Mouse (Mus musculus) left cerebral cortex, adult 8-10 months (tissue): ENCODE measurements around the gene Tmem9. TPM values are rescaled to one million over a fixed set of nuclear protein-coding genes. Genes with fewer than 3 reads are reported as not detected.

Experiments used
- DNase-seq, 2 experiments: peaks; one replicate each; pipeline ENCODE4 v3.0.0; 2022; ENCODE audit warnings: low spot score in 2 of 2
- total RNA-seq, 4 experiments: library from RNA; stranded (reverse); gene quantifications; 2 replicates each; pipeline ENCODE4 v1.2.4; 2022

Gene Tmem9
- total RNA-seq, 4 experiments from 2014 or later = 56.1 to 74.4 (median 67.6) TPM

GRCm38 (mm10) chr1:136081161-136081560, 73.2 kb downstream of the Tmem9 start:
- DNase-seq = no peak

Other genes with a start within 250 kb of the Tmem9 start
- gene Phlda3, start 242.0 kb upstream of the Tmem9 start, total RNA-seq = 10 to 100 TPM; 20.7 to 22.0 (median 21.7) TPM
- 1 to 10 TPM; 3.7 to 7.8 (median 4.2) TPM for gene Tnni1, start 228.7 kb upstream of the Tmem9 start, total RNA-seq
- gene Lad1, start 189.6 kb upstream of the Tmem9 start, total RNA-seq = 1 to 10 TPM in 2 of 4 experiments, under 1 TPM in 2; 0.68 to 1.2 (median 1.1) TPM
- 10 to 100 TPM; 11.8 to 18.8 (median 13.4) TPM for gene Tnnt2, start 171.8 kb upstream of the Tmem9 start, total RNA-seq
- gene Pkp1, start 88.9 kb upstream of the Tmem9 start, total RNA-seq = under 1 TPM; 0.17 to 0.36 (median 0.20) TPM
- gene Igfn1, start 1.8 kb upstream of the Tmem9 start, total RNA-seq = 10 to 100 TPM; 14.0 to 17.5 (median 14.3) TPM
- gene Ascl5, start 42.7 kb downstream of the Tmem9 start, total RNA-seq = 1 to 10 TPM; 1.2 to 2.5 (median 2.1) TPM
- gene Cacna1s, start 44.6 kb downstream of the Tmem9 start, total RNA-seq = 1 to 10 TPM in 3 of 4 experiments, under 1 TPM in 1; 0.83 to 1.6 (median 1.4) TPM
- gene Kif21b, start 123.2 kb downstream of the Tmem9 start, total RNA-seq = 10 to 100 TPM; 49.0 to 57.8 (median 53.5) TPM
- 1 to 10 TPM in 1 of 4 experiments, under 1 TPM in 3; 0.37 to 1.2 (median 0.56) TPM for gene Mroh3, start 204.7 kb downstream of the Tmem9 start, total RNA-seq
- gene Inava, start 226.1 kb downstream of the Tmem9 start, total RNA-seq = 1 to 10 TPM; 1.2 to 2.7 (median 1.5) TPM